Mouse (Mus musculus) right cerebral cortex, postnatal 25 days (tissue): ENCODE data around the gene Fstl1.

Experiments
- DNase-seq: peaks from one replicate; pipeline ENCODE4 v3.0.0; 2022

Gene Fstl1

DNA sequence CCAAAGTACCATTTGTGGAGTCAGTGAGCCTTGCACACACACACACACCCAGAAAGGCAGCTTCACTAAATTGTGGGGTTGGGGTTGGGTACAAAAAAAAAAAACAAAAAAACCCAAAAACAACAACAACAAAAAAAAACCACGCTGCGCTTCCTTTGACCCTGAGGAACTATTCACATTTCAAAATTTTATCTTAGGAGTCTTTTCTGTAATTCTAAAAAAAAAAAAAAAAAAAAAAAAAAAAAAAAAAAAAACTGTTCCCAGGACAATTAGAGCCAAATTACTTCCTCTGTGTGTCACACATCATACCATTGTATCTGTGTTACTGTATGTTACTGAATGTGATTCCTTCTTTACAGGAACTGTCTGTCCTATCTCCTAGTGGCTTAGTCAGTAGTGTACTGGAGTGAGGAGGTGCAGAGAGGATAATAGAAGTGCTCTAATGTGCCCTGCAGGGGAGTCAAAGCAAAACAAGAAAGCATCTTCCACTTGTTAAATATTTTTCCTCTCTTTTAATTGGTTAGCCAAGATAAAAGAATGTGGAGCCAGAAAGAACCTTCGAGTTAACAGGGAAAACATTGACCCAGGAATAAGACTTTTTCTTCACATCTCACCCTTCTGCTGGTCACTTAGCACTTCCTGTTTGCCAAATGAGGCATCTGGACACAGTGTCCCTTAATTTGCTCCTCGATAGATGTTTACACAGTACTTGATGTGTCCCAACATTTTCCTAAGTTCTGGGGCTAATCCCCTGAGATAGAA, 93.0 kb downstream of the Fstl1 start:
- DNase-seq = no peak

DNA sequence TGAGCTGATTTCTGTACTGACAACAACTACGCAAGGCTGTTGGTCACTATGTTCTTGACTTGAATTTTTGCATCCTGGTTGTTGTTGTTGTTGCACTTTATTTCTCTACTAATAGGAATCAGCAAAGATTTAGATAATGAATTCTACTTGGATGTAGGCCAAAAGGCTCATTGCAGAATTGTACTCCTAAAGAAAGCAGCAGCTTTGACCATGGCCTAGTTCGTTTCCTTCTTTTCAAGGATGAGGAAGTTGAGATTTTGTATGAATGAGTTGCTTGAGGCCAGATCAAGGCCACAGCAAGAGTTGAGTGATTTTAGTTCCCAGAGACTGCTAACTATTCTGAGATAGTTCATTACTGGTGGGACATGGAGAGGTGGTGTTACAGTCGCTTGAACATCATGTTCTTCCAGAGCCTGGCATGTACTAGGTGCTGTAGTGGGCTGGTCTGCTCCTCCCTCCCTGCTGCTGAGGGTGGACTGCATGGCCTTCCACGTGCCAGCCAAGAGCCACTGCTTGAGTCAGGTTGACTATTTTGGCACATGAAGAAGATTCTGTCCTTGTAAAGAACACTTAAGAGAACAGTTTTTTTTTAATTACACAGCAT, 94.5 kb downstream of the Fstl1 start:
- DNase-seq = no peak

DNA sequence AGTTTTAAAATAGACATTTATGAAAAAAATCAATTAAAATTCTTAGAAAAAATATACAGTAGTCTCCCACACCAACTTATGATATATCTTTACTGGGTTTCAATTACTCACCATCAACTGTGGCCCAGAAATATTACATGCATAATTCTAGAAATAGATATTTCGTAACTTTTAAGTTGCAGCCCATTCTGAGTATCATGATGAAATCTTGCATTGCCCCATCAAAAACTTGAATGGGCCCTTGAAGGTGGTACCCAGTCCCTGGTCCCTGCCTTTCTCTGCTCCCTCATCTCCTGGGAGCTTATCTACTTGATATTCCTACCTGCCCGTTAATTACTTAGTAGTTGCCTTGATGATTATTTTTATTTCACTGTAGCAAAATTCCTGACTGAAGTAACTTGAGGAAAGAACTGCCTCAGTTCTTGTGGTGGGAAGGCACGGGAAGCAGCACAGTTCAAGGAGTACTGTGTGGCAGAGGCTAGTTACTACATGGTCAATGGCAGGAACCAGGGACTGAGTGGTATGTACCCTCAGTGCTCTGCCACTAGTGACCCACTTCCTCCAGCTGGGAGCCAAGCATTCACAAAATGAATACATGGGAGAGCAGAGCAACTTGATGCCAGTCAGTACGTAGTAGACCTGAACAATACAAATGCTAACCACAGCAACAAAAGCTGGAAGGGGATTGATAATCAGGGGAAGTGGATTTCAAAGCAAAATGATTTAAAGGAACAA, 98.0 kb downstream of the Fstl1 start:
- DNase-seq = no peak

- no peak for DNase-seq
Measured at GRCm38 (mm10) chr16:37877406-37877805, 100.7 kb downstream of the Fstl1 start.

DNA sequence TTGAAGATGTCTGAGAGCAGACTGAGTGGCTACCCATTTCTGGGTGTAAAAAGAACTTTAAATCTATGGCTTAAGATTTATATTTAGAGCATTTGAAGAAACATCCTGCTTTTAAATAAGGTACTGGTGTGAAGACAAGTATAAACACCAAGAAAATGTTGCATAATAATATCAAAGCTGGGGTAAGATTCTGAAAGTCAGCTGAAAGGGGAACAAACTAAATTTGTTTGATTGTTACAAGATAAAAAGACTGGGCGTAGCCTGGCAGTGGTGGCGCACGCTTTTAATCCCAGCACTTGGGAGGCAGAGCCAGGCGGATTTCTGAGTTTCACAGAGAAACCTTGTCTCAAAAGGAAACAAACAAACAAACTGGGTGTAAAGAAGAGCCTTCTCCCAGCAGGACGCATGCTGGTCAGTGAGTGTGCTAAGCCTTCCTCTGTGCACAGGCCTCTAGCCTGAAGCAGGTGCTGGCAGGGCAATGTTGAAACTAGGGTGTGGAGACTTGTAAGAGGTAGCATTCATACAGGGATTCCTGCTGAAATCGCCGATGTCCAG, 102.4 kb downstream of the Fstl1 start:
- DNase-seq = no peak

- no peak for DNase-seq
Measured at GRCm38 (mm10) chr16:37879750-37880419, 103.2 kb downstream of the Fstl1 start.

DNA sequence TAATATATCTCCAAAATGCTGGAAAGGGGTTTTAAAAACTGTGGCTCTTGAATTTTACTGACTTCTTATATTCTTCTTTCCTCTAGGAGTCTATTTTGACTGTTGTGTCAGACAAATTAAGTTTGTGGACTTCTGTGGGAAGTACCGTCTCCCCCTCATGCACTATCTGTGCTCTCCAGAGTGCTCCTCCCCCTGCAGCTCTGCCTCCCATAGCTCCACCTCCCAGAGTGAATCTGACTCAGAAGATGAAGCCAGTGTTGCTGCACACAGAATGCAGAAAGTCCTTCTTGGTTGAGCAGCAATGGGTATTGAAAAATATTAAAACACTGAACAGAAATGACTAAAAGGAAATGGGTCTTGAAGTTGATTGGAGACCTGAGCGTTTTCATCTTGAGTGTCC, 104.5 kb downstream of the Fstl1 start:
- DNase-seq = no peak
